Mouse (Mus musculus) cerebellum, adult 2 months (tissue): ENCODE measurements around the gene Sec62.

ENCODE experiments used
- CTCF ChIP-seq: fragments of 200-500 bp; IDR thresholded peaks from 2 replicates; pipeline ENCODE4 v1.5.1; 2011; ENCODE audit warnings: low read depth, mild to moderate bottlenecking, control low read depth, low read length, moderate library complexity, borderline replicate concordance; ENCODE audit not compliant: insufficient read depth
- POLR2A ChIP-seq: fragments of 200-500 bp; IDR thresholded peaks from 2 replicates; pipeline ENCODE4 v1.6.1; 2011; ENCODE audit warnings: low read length, control low read depth, borderline replicate concordance; ENCODE audit not compliant: insufficient read depth

DNA sequence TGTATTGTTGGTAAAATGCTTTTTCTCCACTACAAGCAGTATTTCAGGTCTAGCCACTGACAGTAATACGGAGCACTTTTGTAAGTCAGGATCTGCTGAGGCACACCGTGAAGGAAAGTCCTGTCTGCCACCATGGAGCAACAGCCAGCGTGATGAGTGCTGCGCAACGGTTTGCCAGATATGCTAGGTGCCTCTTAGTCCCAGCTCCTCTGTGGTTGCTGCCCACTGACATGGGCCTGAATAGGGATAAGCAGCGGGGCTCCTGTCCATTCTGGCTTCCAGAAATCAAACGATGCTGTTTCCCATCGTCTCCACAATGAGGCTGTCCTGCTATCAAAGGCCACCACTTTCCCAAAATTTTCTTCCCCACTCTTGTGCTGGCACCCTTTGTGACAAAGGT lies 29.5 kb downstream of the Sec62 start:
- TF ChIP-seq CTCF (no peak), POLR2A (no peak)
